ENCODE assay signal across 9 mouse cellular contexts in the genomic region with DNA sequence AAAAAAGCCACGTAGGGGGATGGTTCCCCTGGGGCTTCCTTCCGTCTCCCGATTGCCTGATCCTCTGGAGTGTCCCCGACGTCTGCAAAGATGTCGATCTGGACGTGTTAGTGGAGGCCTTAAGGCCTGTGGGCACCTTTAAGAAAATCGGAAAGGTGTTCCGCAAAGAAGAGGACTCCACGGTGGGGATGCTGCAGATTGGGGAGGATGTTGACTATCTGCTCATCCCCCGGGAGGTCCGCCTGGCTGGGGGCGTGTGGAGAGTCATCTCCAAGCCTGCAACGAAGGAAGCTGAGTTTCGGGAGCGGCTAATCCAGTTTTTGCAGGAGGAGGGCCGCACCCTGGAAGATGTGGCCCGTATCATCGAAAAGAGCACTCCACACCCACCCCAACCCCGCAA. TPM values are rescaled to one million over a fixed set of nuclear protein-coding genes. Genes with fewer than 3 reads are reported as not detected.
DNase-seq lines count a peak whose midpoint lies in the region; ATAC-seq and TF ChIP-seq lines count a peak whose summit lies in the region.
"Had no signal": no experiment of that assay in that cellular context is flagged by ENCODE, and none has a peak within 500 bp of the region (broad histone marks: within the 10 kb centered on the region; RNA-seq: fewer than 3 reads in every experiment).

No protein-coding gene starts in this region.

- H3K4me1 ChIP-seq in E14TG2a.4 (replicated peaks; ENCODE audit: low read depth, low read length): peaks cover 57% of the 10 kb centered on the region
- peaks cover 29% of the 10 kb centered on the region for H3K4me1 ChIP-seq in forebrain, embryonic 16.5 days (replicated peaks; ENCODE audit: control insufficient read depth, insufficient read depth, low read length)
- H3K4me1 ChIP-seq in liver, embryonic 14.5 days (replicated peaks; ENCODE audit: control insufficient read depth in 2 of 2, insufficient read depth in 2 of 2, low read length in 1 of 2): peaks cover 3 to 30% of the 10 kb centered on the region in 2 experiments

- peak overlapping the region; percentile 81 for H3K27ac ChIP-seq in gastrocnemius, adult 2 months
- no peak overlapping the region; the same call in 1 of the 2 replicates for H3K27ac ChIP-seq in forebrain, embryonic 16.5 days (ENCODE audit: low read length)
- H3K27ac ChIP-seq in liver, embryonic 14.5 days: no peak overlapping the region

- peaks cover 22% of the 10 kb centered on the region for H3K27me3 ChIP-seq in E14TG2a.4 (ENCODE audit: insufficient read depth, low read length)
- H3K27me3 ChIP-seq in forebrain, embryonic 16.5 days (replicated peaks; ENCODE audit: control insufficient read depth, insufficient read depth, low read length): no peaks in the 10 kb centered on the region
- peaks cover 2% of the 10 kb centered on the region; the same call in 1 of the 2 replicates for H3K27me3 ChIP-seq in liver, embryonic 14.5 days (ENCODE audit: control insufficient read depth, insufficient read depth, low read length)
- H3K27me3 ChIP-seq: CH12.LX had no signal

- no peak for TF ChIP-seq EP300 in liver, embryonic 14.5 days (IDR thresholded peaks at IDR 0.05; ENCODE audit: low read depth)

- peak overlapping the region; percentile 75 for H3K4me3 ChIP-seq in gastrocnemius, adult 2 months
- peak overlapping the region; percentile 81 for H3K4me3 ChIP-seq in E14TG2a.4 (replicated peaks; ENCODE audit: low read length)
- H3K4me3 ChIP-seq in forebrain, embryonic 16.5 days (replicated peaks; ENCODE audit: low read length): peak overlapping the region; percentile 33
- H3K4me3 ChIP-seq in liver, embryonic 14.5 days (ENCODE audit: insufficient read depth in 1 of 2, low read depth in 2 of 2, low read length in 2 of 2): peak overlapping the region; percentile 55 to 70

- WGBS in forebrain, embryonic 16.5 days: 9% methylated on average over 20 of the region's 20 CpGs
- WGBS in liver, embryonic 14.5 days (ENCODE audit: insufficient replicate concordance): 8% methylated on average over 20 of the region's 20 CpGs

- peak overlapping the region; percentile 48 for H3K4me2 ChIP-seq in forebrain, embryonic 16.5 days (ENCODE audit: low read length)
- peak overlapping the region; percentile 66 for H3K4me2 ChIP-seq in liver, embryonic 14.5 days (ENCODE audit: low read depth)

- no peak for DNase-seq in gastrocnemius, adult 2 months
- DNase-seq in gastrocnemius, adult 8-10 months (ENCODE audit: low spot score in 2 of 2): no peak
- no peak for DNase-seq in liver, embryonic 14.5 days (ENCODE audit: low read depth in 3 of 3, low spot score in 3 of 3)
- DNase-seq in layer of hippocampus, postnatal 36 days: no peak
- no peak for DNase-seq in left cerebral cortex, postnatal 25 days (ENCODE audit: low spot score in 2 of 2)
- no peak for DNase-seq in Muller cell, postnatal 12 days (ENCODE audit: inconsistent ontology term)

- peaks cover 26% of the 10 kb centered on the region for H3K36me3 ChIP-seq in E14TG2a.4 (ENCODE audit: insufficient read depth, low read length)
- no peaks in the 10 kb centered on the region for H3K36me3 ChIP-seq in forebrain, embryonic 16.5 days (ENCODE audit: control insufficient read depth, insufficient read depth)
- H3K36me3 ChIP-seq in liver, embryonic 14.5 days (replicated peaks; ENCODE audit: control insufficient read depth, insufficient read depth, low read depth): no peaks in the 10 kb centered on the region

- no peak for TF ChIP-seq CTCF in gastrocnemius, adult 2 months (IDR thresholded peaks at IDR 0.05)
- TF ChIP-seq CTCF in E14TG2a.4 (conservative IDR thresholded peaks at IDR 0.05; ENCODE audit: low read length): no peak
- no peak for TF ChIP-seq CTCF in liver, embryonic 14.5 days (IDR thresholded peaks at IDR 0.05; ENCODE audit: low read depth)

- intact Hi-C loops in gastrocnemius, adult 2 months (cut with DNase I): no loop called here
- intact Hi-C loops in left cerebral cortex, postnatal 25 days (cut with DNase I): no loop called here

- H3K9me3 ChIP-seq in E14TG2a.4 (ENCODE audit: low read length): no peaks in the 10 kb centered on the region
- H3K9me3 ChIP-seq in forebrain, embryonic 16.5 days (ENCODE audit: control insufficient read depth, low read length): no peaks in the 10 kb centered on the region
- no peaks in the 10 kb centered on the region for H3K9me3 ChIP-seq in liver, embryonic 14.5 days (ENCODE audit: control insufficient read depth, low read length)

- peak overlapping the region; percentile 52 for H3K9ac ChIP-seq in forebrain, embryonic 16.5 days (replicated peaks; ENCODE audit: low read depth, low read length)
- peak overlapping the region; percentile 35 for H3K9ac ChIP-seq in liver, embryonic 14.5 days (replicated peaks)

- ATAC-seq in forebrain, embryonic 16.5 days: no peak
- no peak for ATAC-seq in liver, embryonic 14.5 days (ENCODE audit: insufficient read depth)

RNA-seq across cellular contexts. Expression of gene Ccdc8, which starts 1.9 kb away (rescaled TPM):
- total RNA-seq in gastrocnemius, adult 2 months (2021): 1 to 10 TPM in 1 of 2 experiments, under 1 TPM in 1; 0.74 to 1.5 TPM
- under 1 TPM; 0.60 to 0.94 (median 0.76) TPM for total RNA-seq in gastrocnemius, adult 8-10 months (2022)
- polyA plus RNA-seq in forebrain, embryonic 16.5 days (2015; fragmentation: Nextera tagmentation; extraction: Ambion mirVana): 7.3 and 8.9 TPM in 2 replicates
- polyA plus RNA-seq in liver, embryonic 14.5 days (2012; rRNA removed): 2.0 and 2.7 TPM in 2 replicates
- 1.5 and 2.3 TPM in 2 replicates for polyA plus RNA-seq in liver, embryonic 14.5 days (2014; fragmentation: Nextera tagmentation; extraction: Ambion mirVana)
- total RNA-seq in layer of hippocampus, postnatal 36 days (2021): 1 to 10 TPM; 2.2 to 2.8 TPM
- 1 to 10 TPM; 2.4 to 2.6 TPM for total RNA-seq in left cerebral cortex, postnatal 25 days (2021)

RNA-seq across cellular contexts. Expression of gene Gm42372, which starts 11.5 kb away (rescaled TPM):
- total RNA-seq in gastrocnemius, adult 2 months (2021): not detected
- not detected for total RNA-seq in gastrocnemius, adult 8-10 months (2022)
- polyA plus RNA-seq in forebrain, embryonic 16.5 days (2015; fragmentation: Nextera tagmentation; extraction: Ambion mirVana): 3.7 and 4.1 TPM in 2 replicates
- polyA plus RNA-seq in liver, embryonic 14.5 days (2012; rRNA removed): 0.01 and 0.02 TPM in 2 replicates
- polyA plus RNA-seq in liver, embryonic 14.5 days (2014; fragmentation: Nextera tagmentation; extraction: Ambion mirVana): 0.03 and 0.04 TPM in 2 replicates
- total RNA-seq in layer of hippocampus, postnatal 36 days (2021): 10 to 100 TPM; 55.2 to 56.6 TPM
- total RNA-seq in left cerebral cortex, postnatal 25 days (2021): 10 to 100 TPM; 62.3 to 64.9 TPM

RNA-seq across cellular contexts. Expression of gene Ppp5c, which starts 33.3 kb away (rescaled TPM):
- 10 to 100 TPM; 64.8 to 65.8 TPM for total RNA-seq in gastrocnemius, adult 2 months (2021)
- total RNA-seq in gastrocnemius, adult 8-10 months (2022): 10 to 100 TPM; 53.5 to 62.3 (median 60.6) TPM
- polyA plus RNA-seq in forebrain, embryonic 16.5 days (2015; fragmentation: Nextera tagmentation; extraction: Ambion mirVana): 115 and 121 TPM in 2 replicates
- 61.7 and 68.3 TPM in 2 replicates for polyA plus RNA-seq in liver, embryonic 14.5 days (2012; rRNA removed)
- 38.5 and 42.8 TPM in 2 replicates for polyA plus RNA-seq in liver, embryonic 14.5 days (2014; fragmentation: Nextera tagmentation; extraction: Ambion mirVana)
- 100 to 1,000 TPM; 147 to 149 TPM for total RNA-seq in layer of hippocampus, postnatal 36 days (2021)
- 100 to 1,000 TPM; 167 to 169 TPM for total RNA-seq in left cerebral cortex, postnatal 25 days (2021)

RNA-seq across cellular contexts. Expression of gene Pnmal1, which starts 34.9 kb away (rescaled TPM):
- not detected for total RNA-seq in gastrocnemius, adult 2 months (2021)
- total RNA-seq in gastrocnemius, adult 8-10 months (2022): under 1 TPM in 1 of 4 experiments, not detected in 3; 0.07 TPM
- 50.1 and 60.9 TPM in 2 replicates for polyA plus RNA-seq in forebrain, embryonic 16.5 days (2015; fragmentation: Nextera tagmentation; extraction: Ambion mirVana)
- 0.01 and 0.03 TPM in 2 replicates for polyA plus RNA-seq in liver, embryonic 14.5 days (2012; rRNA removed)
- 0.03 TPM in 1 of 2 replicates, not detected in the other for polyA plus RNA-seq in liver, embryonic 14.5 days (2014; fragmentation: Nextera tagmentation; extraction: Ambion mirVana)
- total RNA-seq in layer of hippocampus, postnatal 36 days (2021): 100 to 1,000 TPM; 119 to 124 TPM
- 100 to 1,000 TPM; 107 to 115 TPM for total RNA-seq in left cerebral cortex, postnatal 25 days (2021)

RNA-seq across cellular contexts. Expression of gene Pnmal2, which starts 49.9 kb away (rescaled TPM):
- under 1 TPM; 0.74 to 0.86 TPM for total RNA-seq in gastrocnemius, adult 2 months (2021)
- total RNA-seq in gastrocnemius, adult 8-10 months (2022): under 1 TPM; 0.24 to 0.76 (median 0.41) TPM
- polyA plus RNA-seq in forebrain, embryonic 16.5 days (2015; fragmentation: Nextera tagmentation; extraction: Ambion mirVana): 85.3 and 118 TPM in 2 replicates
- polyA plus RNA-seq in liver, embryonic 14.5 days (2012; rRNA removed): 0.04 and 0.08 TPM in 2 replicates
- polyA plus RNA-seq in liver, embryonic 14.5 days (2014; fragmentation: Nextera tagmentation; extraction: Ambion mirVana): 0.08 and 0.14 TPM in 2 replicates
- 100 to 1,000 TPM; 345 to 361 TPM for total RNA-seq in layer of hippocampus, postnatal 36 days (2021)
- total RNA-seq in left cerebral cortex, postnatal 25 days (2021): 100 to 1,000 TPM; 268 to 274 TPM

Comparison
In these comparisons a context has a peak if more than half of its experiments do, and no peak if none do; other contexts are left out.
1. RNA of gene Gm42372, which starts 11.5 kb away (total RNA-seq): 62.3 to 64.9 TPM in left cerebral cortex, postnatal 25 days and 55.2 to 56.6 TPM in layer of hippocampus, postnatal 36 days; not detected in gastrocnemius, adult 2 months and not detected in gastrocnemius, adult 8-10 months; every median in the first group is over 10 times any median in the second.
2. Peak in every context shown above with its lines, with median percentiles within 50 percentile points of each other: H3K4me3 ChIP-seq.